Mouse (Mus musculus) small intestine, adult 2 months (tissue): ENCODE data around the gene Rps11. TPM values are rescaled to one million over a fixed set of nuclear protein-coding genes. Genes with fewer than 3 reads are reported as not detected.
"Not testable (repeated sequence)": the region's sequence is repeated elsewhere in the genome, so short reads cannot be mapped to it uniquely, and the experiment has no call there.

ENCODE experiments used
- H3K27ac ChIP-seq: fragments of 200-500 bp; 2 replicates; pipeline ENCODE4 v1.5.1; 2012; ENCODE audit warnings: low read depth, low read length, control low read depth, inconsistent platforms; ENCODE audit not compliant: insufficient read depth
- H3K27me3 ChIP-seq: fragments of 200-500 bp; 2 replicates; pipeline ENCODE4 v1.6.1; 2012; ENCODE audit warnings: mild to moderate bottlenecking, moderate library complexity, low read length, inconsistent platforms; ENCODE audit not compliant: control insufficient read depth, insufficient read depth
- H3K36me3 ChIP-seq: fragments of 200-500 bp; 2 replicates; pipeline ENCODE4 v1.6.1; 2012; ENCODE audit warnings: mild to moderate bottlenecking, low read length, control low read depth, inconsistent platforms; ENCODE audit not compliant: control insufficient read depth, insufficient read depth
- H3K4me1 ChIP-seq: fragments of 200-500 bp; 2 replicates; pipeline ENCODE4 v1.6.1; 2012; ENCODE audit warnings: low read length, inconsistent platforms, mixed read lengths; ENCODE audit not compliant: control insufficient read depth, insufficient read depth, insufficient read length
- H3K4me3 ChIP-seq: fragments of 200-500 bp; 2 replicates; pipeline ENCODE4 v1.5.1; 2012; ENCODE audit warnings: low read depth, mild to moderate bottlenecking, control low read depth, inconsistent platforms, low read length, moderate library complexity
- CTCF ChIP-seq: fragments of 200-500 bp; IDR thresholded peaks from 2 replicates; pipeline ENCODE4 v1.5.1; 2012; ENCODE audit warnings: low read depth, mild to moderate bottlenecking, control low read depth, inconsistent platforms, low read length, moderate library complexity, mixed read lengths; ENCODE audit not compliant: insufficient replicate concordance, insufficient read length; ENCODE audit errors: extremely low read depth
- POLR2A ChIP-seq: fragments of 200-500 bp; IDR thresholded peaks from 2 replicates; pipeline ENCODE4 v1.6.1; 2012; ENCODE audit warnings: low read depth, mild to moderate bottlenecking, control low read depth, inconsistent platforms, low read length, moderate library complexity
- WGBS: fragments of 180-500 bp; shearing (Covaris S2); methylation state at CpG from one replicate; pipeline ENCODE4 v1.1.7; 2018; 5-methylcytosine and 5-hydroxymethylcytosine counted together
- polyA plus RNA-seq: library from polyadenylated mRNA; depleted of rRNA; stranded (reverse); fragments of >200 nt; gene quantifications from 2 replicates; pipeline ENCODE4 v1.2.3, GENCODE M21; 2012

Rps11 gene
- polyA plus RNA-seq, 1 experiment = 207 TPM

DNA sequence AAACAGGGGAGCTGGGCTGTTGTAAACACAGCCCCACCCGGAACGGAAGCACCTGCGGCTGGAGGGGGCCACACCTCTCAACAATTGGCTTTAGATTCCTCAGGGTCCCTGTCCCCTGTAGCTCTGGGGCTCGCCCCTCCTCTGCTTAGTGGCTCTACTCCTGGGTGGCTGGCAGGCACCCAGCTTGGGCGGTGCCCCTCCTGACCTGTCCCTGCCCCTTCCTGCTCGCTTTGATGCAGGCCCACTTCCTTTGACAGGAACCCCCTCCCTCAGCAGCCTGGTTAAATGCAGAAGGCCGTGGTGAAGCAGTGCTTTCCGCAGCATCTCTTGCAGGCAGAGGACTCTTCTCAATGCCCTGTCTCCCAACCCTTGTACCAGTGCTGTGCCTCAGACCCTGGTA is 2.8 kb downstream of the Rps11 start:
- H3K4me3 ChIP-seq = peak overlapping the region; percentile 30
- WGBS = 28% methylated on average over 8 of the region's 8 CpGs

DNA sequence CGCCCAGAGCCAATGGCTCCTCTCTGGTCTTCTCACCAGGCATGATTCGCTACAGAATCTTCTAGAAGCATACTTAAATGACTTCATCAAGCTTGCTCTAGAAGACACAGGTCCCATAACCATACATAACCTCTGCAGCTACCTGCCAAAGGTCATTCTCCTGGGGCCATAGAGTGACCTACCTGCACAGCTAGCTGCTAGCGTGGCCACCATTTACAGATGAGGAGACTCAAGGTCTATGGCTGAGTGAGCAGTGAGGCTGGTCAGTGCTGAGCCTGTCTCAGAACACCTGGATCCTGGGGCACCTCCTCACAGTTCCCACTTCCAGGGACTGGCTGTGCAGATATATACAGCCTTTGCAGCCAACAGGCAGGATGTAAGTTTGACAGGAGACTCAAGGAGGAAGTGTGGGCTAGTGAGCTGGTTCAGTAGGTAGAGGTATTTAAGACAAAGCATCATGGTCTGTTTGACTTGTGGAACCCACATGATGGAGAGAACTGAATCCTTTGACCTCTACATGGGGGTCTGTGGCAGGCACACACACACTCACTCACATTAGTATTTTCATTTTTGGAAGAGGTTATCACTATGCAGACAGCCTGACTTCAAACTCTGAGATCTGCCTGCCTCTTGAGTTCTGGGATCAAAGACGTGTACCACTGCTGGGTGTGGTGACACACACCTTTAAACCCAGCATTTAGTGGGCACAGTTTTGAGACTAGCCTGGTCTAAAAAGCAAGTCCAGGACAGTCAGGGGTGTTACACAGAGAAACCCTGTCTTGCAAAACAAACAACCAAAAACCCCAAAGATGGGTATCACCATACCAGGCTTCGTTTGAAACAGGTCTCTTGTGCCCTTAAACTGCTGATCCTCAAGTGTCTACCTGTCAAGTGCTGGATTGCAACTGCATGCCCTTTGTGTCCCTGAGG is 4.2 kb downstream of the Rps11 start:
- peak overlapping the region; percentile 17; the same call in 1 of the 2 replicates for H3K27ac ChIP-seq
- TF ChIP-seq POLR2A (no peak), CTCF (no peak)

More for the DNA sequence above, 2.8 kb downstream of the Rps11 start:
- H3K36me3 ChIP-seq = peaks cover 40% of the 10 kb centered on the region
- H3K27me3 ChIP-seq = no peaks in the 10 kb centered on the region
- H3K4me1 ChIP-seq = peaks cover 22% of the 10 kb centered on the region; the same call in 1 of the 2 replicates
- no peak for TF ChIP-seq POLR2A
- no peak for TF ChIP-seq CTCF
- H3K27ac ChIP-seq = peak overlapping the region; percentile 17

DNA sequence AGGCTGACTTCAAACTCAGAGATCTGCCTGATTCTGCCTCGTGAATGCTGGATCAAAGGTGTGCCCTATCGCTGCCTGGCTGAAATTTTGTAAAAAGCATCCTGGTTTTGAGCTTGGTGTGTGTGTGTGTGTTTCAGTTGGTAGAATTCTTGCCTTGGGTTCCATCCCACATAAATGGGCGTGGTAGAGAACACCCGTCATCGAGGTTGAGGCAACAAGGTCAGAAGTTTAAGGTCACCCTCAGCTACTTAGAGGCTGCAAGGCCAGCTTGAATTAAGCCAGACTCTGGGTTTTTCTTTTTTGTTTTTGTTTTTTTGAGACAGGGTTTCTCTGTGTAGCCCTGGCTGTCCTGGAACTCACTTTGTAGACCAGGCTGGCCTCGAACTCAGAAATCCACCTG is 5.9 kb downstream of the Rps11 start:
- no peaks in the 10 kb centered on the region for H3K27me3 ChIP-seq
- no peak overlapping the region for H3K27ac ChIP-seq
- peaks cover 20% of the 10 kb centered on the region; the same call in 1 of the 2 replicates for H3K4me1 ChIP-seq
- no peak for TF ChIP-seq POLR2A
- no peak for TF ChIP-seq CTCF
- H3K36me3 ChIP-seq = peaks cover 26% of the 10 kb centered on the region
- no peak overlapping the region for H3K4me3 ChIP-seq
- 69% methylated on average over 6 of the region's 6 CpGs for WGBS

More for the DNA sequence above, 4.2 kb downstream of the Rps11 start:
- peaks cover 27% of the 10 kb centered on the region for H3K36me3 ChIP-seq
- H3K4me3 ChIP-seq = no peak overlapping the region
- WGBS = 65% methylated on average over 5 of the region's 5 CpGs
- H3K27me3 ChIP-seq = no peaks in the 10 kb centered on the region
- peaks cover 22% of the 10 kb centered on the region; the same call in 1 of the 2 replicates for H3K4me1 ChIP-seq

DNA sequence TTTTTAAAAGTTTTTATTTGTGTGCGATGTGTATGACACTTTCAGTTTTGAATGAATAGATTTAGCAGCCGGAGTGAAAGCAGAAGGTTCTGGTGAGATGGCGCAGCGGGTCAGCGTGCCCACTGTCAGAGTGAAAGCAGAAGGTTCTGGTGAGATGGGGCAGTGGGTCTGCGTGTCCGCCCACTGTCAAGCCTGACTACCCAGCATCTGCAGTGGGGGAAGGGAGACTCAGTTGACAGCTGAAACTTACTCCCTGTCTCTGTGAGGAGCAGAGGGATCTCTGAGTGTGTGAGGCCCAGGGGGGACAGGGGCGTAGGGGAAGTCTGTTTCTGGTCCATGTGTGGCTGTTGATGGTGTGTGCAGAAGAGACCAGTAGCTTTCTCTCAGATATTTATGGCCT is 6.7 kb downstream of the Rps11 start:
- peaks cover 16% of the 10 kb centered on the region; the same call in 1 of the 2 replicates for H3K4me1 ChIP-seq
- 85% methylated on average over 8 of the region's 8 CpGs for WGBS
- peaks cover 20% of the 10 kb centered on the region for H3K36me3 ChIP-seq
- H3K27ac ChIP-seq = no peak overlapping the region
- no peak overlapping the region for H3K4me3 ChIP-seq
- no peak for TF ChIP-seq CTCF
- no peak for TF ChIP-seq POLR2A
- H3K27me3 ChIP-seq = no peaks in the 10 kb centered on the region

DNA sequence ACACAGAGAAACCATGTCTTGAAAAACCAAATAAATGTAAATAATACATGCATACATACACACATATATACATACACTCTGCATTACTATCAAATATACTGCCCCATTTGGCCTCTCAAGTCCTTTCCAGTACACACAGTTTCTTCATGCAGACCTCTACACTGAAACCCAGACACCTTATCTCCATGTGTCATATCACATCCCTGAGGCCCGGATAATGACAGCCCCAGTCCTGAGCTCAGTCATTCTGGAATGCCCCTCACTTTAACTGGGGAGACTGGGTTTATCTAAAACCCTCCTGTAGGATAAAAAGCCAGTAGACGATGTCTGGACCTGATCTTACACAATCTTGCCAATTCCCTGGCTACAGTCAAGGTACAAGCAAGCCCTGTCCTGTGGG is 10.8 kb downstream of the Rps11 start:
- Histone ChIP-seq H3K27me3 (no peaks in the 10 kb centered on the region), H3K4me1 (peaks cover 2% of the 10 kb centered on the region; the same call in 1 of the 2 replicates), H3K27ac (no peak overlapping the region), H3K36me3 (no peaks in the 10 kb centered on the region), H3K4me3 (no peak overlapping the region)
- no peak for TF ChIP-seq POLR2A
- TF ChIP-seq CTCF = no peak
- 54% methylated on average over 2 of the region's 2 CpGs for WGBS

DNA sequence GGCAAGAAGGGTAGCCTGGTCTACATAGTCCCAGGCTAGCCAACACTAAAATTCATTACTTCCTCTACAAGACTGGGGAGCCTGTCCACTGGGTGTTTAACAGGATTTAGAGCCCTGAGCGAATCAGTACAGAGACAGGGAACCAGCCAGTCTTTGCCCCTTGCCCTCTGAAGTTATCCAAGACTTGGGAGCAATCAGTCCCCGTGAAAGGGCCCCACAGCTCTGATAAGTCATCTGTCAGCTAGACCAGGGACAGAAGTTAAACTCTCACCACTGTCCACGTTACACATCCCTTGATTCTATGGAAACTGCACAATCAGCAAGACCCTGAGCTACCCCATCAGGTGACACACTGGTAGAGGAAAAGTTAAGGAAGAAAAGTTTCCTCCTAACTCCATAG is 11.7 kb downstream of the Rps11 start:
- H3K27me3 ChIP-seq = no peaks in the 10 kb centered on the region
- peaks cover 2% of the 10 kb centered on the region; the same call in 1 of the 2 replicates for H3K4me1 ChIP-seq
- TF ChIP-seq CTCF (no peak), POLR2A (no peak)
- H3K4me3 ChIP-seq = no peak overlapping the region
- 27% methylated on average over 3 of the region's 3 CpGs for WGBS
- H3K27ac ChIP-seq = no peak overlapping the region
- H3K36me3 ChIP-seq = no peaks in the 10 kb centered on the region

DNA sequence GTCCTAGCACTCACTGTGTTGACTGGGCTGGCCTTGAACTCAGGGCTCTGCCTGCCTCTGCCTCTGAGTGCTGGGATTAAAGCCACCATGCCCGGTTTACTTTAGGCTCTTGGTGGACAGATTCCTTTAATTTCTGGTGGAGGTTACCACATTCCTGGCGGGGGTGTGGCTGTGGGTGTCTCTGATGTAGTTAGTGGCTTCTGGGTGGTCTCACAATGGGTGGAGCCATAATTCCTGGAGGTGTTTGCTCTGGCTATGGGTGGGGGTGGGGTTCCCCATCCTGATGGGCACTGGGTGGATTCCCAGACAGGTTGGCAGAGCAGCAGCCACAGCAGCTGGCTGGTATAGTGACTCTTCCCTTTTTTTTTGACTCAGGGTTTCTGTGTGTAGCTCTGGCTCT is 12.3 kb downstream of the Rps11 start:
- Histone ChIP-seq H3K36me3 (no peaks in the 10 kb centered on the region), H3K4me1 (peaks cover 2% of the 10 kb centered on the region; the same call in 1 of the 2 replicates), H3K4me3 (no peak overlapping the region), H3K27me3 (no peaks in the 10 kb centered on the region), H3K27ac (no peak overlapping the region)
- WGBS = 61% methylated on average over 2 of the region's 2 CpGs
- TF ChIP-seq CTCF (no peak), POLR2A (no peak)

DNA sequence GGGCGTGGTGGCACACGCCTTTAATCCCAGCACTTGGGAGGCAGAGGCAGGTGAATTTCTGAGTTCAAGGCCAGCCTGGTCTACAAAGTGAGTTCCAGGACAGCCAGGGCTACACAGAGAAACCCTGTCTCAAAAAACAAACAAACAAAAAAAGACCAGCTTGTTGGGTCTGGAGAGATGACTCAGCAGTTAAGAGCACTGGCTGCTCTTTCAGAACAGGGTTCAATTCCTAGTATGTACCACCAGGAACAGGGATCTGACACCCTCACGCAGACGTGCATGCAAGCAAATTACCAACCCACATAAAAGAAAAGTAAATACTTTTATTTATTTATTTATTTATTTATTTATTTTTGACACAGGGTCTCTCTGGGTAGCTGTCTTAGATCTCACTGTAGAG is 14.2 kb downstream of the Rps11 start:
- 91% methylated on average over 4 of the region's 4 CpGs for WGBS
- H3K27me3 ChIP-seq, H3K36me3 ChIP-seq: not testable (repeated sequence)

More for the DNA sequence above, 14.2 kb downstream of the Rps11 start:
- peaks cover 13% of the 10 kb centered on the region; the same call in 1 of the 2 replicates for H3K4me1 ChIP-seq
- H3K4me3 ChIP-seq, H3K27ac ChIP-seq: not testable (repeated sequence)
